Mouse (Mus musculus): ENCODE measurements at regions not wholly inside any gene's neighbourhood (a gene's known extent, or its start where the extent isn't known, plus 50 kb on each side); places are given as distances from the start of the nearest gene placed in this dataset.

DNA sequence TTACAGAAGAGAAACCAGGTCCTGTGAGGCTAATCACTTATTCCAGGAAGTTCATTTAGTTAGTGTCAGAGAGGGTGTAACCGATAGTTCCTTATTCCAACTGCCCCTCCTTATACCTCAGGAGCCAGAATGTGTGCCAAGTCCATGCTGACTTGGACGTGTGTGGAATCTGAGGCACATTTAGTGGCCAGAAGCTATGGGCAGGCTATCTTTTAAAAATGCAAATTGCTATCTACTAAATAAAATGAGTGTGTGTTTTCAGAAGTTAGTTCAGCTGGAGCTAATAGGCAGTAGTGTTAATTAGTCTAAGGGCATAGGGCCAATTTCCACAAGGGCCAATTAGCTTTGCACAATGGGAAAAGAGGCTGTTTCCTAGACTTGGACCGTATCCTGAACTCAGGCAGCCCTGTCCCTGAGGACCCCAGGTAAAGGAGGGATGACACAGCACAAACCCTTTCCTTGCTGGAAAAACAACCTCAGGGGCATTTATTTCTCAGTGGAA, 168.5 kb downstream of the Icos start:
- TF ChIP-seq POLR2A (IDR thresholded peaks at IDR 0.05; ENCODE audit: low read depth, low read length) = no peak
- no peak for TF ChIP-seq CTCF (IDR thresholded peaks at IDR 0.05; ENCODE audit: extremely low read depth, insufficient read depth, insufficient read length, insufficient replicate concordance)
